Mouse (Mus musculus): ENCODE measurements around the gene Dusp14. TPM values are rescaled to one million over a fixed set of nuclear protein-coding genes. Genes with fewer than 3 reads are reported as not detected.

Dusp14 gene
- polyA plus RNA-seq, 1 experiment from 2014 or later, result 21.1 TPM

DNA sequence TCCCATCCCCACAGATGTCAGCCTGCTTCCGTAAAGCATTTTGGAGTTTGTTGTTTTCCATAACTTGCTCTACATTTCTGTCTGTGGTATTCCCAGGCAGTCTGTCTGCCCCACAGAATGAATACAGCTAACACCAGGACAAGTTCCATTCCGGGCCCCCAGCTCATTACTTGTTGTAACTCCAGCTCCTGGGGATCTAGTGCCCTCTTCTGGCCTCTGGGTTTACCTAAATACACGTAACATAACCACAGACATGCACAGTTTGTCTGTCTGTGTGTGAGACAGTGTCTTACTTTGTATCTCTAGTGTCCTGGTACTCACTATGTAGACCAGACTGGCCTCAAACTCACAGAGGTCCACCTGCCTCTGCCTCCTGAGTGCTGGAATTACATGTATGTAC, 67.8 kb downstream of the Dusp14 start:
- H3K4me1 ChIP-seq (ENCODE audit: control insufficient read depth, insufficient read depth, low read length), result no peaks in the 10 kb centered on the region
- H3K9ac ChIP-seq (ENCODE audit: low read depth, low read length), result no peak overlapping the region
- DNase-seq (ENCODE audit: low spot score) (no peak), ATAC-seq (ENCODE audit: low read depth) (no peak)
- no peak overlapping the region for H3K4me3 ChIP-seq (ENCODE audit: low read depth, low read length)
- peaks cover 57% of the 10 kb centered on the region for H3K36me3 ChIP-seq (ENCODE audit: control insufficient read depth, insufficient read depth, low read length)
- 81% methylated on average over 3 of the region's 3 CpGs for WGBS
- no peaks in the 10 kb centered on the region for H3K27me3 ChIP-seq (replicated peaks; ENCODE audit: control insufficient read depth, insufficient read depth, low read length)
- H3K9me3 ChIP-seq (ENCODE audit: control insufficient read depth, low read length), result no peaks in the 10 kb centered on the region
- H3K27ac ChIP-seq (replicated peaks; ENCODE audit: low read depth, low read length), result no peak overlapping the region
- H3K4me2 ChIP-seq (ENCODE audit: low read depth, low read length), result no peak overlapping the region

DNA sequence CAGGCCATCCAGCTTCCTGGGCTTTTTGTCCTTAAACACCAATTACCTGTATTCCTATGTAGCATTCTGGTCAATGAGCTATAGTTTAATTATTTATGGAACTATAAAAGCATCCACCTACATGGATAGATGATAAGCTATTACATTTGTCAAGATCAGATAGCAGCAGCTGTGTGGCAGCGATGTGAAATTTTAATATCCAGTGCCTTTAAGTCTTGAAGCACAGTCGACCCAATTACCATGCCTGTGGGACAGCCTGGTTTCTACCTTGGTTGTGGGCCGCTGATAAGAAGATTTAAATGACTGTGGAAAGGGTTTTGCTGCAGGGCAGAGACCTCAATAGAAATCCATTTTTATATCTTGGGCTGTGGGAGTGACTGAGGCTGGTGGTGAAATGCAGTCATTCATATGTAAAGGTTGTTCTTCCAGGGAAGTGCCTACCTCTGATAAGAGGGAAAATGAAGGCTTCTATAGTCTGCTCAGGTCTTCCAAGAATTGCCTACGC, 69.6 kb downstream of the Dusp14 start:
- peaks cover 71% of the 10 kb centered on the region for H3K36me3 ChIP-seq (ENCODE audit: control insufficient read depth, insufficient read depth, low read length)
- H3K4me1 ChIP-seq (ENCODE audit: control insufficient read depth, insufficient read depth, low read length), result no peaks in the 10 kb centered on the region
- no peak overlapping the region for H3K4me3 ChIP-seq (ENCODE audit: low read depth, low read length)
- 92% methylated on average over 4 of the region's 4 CpGs for WGBS
- H3K9ac ChIP-seq (ENCODE audit: low read depth, low read length), result no peak overlapping the region
- ATAC-seq (ENCODE audit: low read depth), result no peak
- no peaks in the 10 kb centered on the region for H3K27me3 ChIP-seq (replicated peaks; ENCODE audit: control insufficient read depth, insufficient read depth, low read length)
- no peak overlapping the region for H3K27ac ChIP-seq (replicated peaks; ENCODE audit: low read depth, low read length)
- DNase-seq (ENCODE audit: low spot score), result no peak
- H3K9me3 ChIP-seq (ENCODE audit: control insufficient read depth, low read length), result no peaks in the 10 kb centered on the region
- no peak overlapping the region for H3K4me2 ChIP-seq (ENCODE audit: low read depth, low read length)

- H3K27me3 ChIP-seq (replicated peaks; ENCODE audit: control insufficient read depth, insufficient read depth, low read length), result no peaks in the 10 kb centered on the region
- H3K4me2 ChIP-seq (ENCODE audit: low read depth, low read length), result no peak overlapping the region
- DNase-seq (ENCODE audit: low spot score) (no peak), ATAC-seq (ENCODE audit: low read depth) (no peak)
- 86% methylated on average over 3 of the region's 3 CpGs for WGBS
- H3K4me3 ChIP-seq (ENCODE audit: low read depth, low read length), result no peak overlapping the region
- H3K9me3 ChIP-seq (ENCODE audit: control insufficient read depth, low read length), result no peaks in the 10 kb centered on the region
- no peaks in the 10 kb centered on the region for H3K4me1 ChIP-seq (ENCODE audit: control insufficient read depth, insufficient read depth, low read length)
- no peak overlapping the region for H3K27ac ChIP-seq (replicated peaks; ENCODE audit: low read depth, low read length)
- H3K9ac ChIP-seq (ENCODE audit: low read depth, low read length), result no peak overlapping the region
- H3K36me3 ChIP-seq (ENCODE audit: control insufficient read depth, insufficient read depth, low read length), result peaks cover 72% of the 10 kb centered on the region
Observed at GRCm38 (mm10) chr11:83998993-83999392, 70.1 kb downstream of the Dusp14 start.

Other genes with a start within 250 kb of the Dusp14 start
- gene Hnf1b, start 219.2 kb downstream of the Dusp14 start, polyA plus RNA-seq (2014; fragmentation: Nextera tagmentation; extraction: Ambion mirVana), result 0.09 TPM in 1 of 2 replicates, not detected in the other
- 29.0 and 33.3 TPM in 2 replicates for gene Ddx52, start 127.2 kb downstream of the Dusp14 start, polyA plus RNA-seq (2014; fragmentation: Nextera tagmentation; extraction: Ambion mirVana)
- 10.1 and 11.8 TPM in 2 replicates for gene Synrg, start 104.8 kb downstream of the Dusp14 start, polyA plus RNA-seq (2014; fragmentation: Nextera tagmentation; extraction: Ambion mirVana)
- 29.4 and 33.9 TPM in 2 replicates for gene Tada2a, start 60.3 kb upstream of the Dusp14 start, polyA plus RNA-seq (2014; fragmentation: Nextera tagmentation; extraction: Ambion mirVana)
- gene Acaca, start 60.4 kb upstream of the Dusp14 start, polyA plus RNA-seq (2014; fragmentation: Nextera tagmentation; extraction: Ambion mirVana), result 17.4 and 20.5 TPM in 2 replicates
- not detected in 2 replicates for gene Gm11437, start 98.2 kb upstream of the Dusp14 start, polyA plus RNA-seq (2014; fragmentation: Nextera tagmentation; extraction: Ambion mirVana)

Data from embryonic facial prominence, embryonic 14.5 days (tissue).